Mouse (Mus musculus) ES-E14 (cell line): Measurements from ENCODE around the gene Asb11.

ENCODE experiments used
- CHD2 ChIP-seq: IDR thresholded peaks from 2 replicates; pipeline ENCODE4 v1.6.1; 2014; ENCODE audit warnings: mild to moderate bottlenecking, low read depth, low read length, inconsistent platforms
- HCFC1 ChIP-seq: IDR thresholded peaks from 2 replicates; pipeline ENCODE4 v1.6.1; 2012; ENCODE audit warnings: low read length, inconsistent platforms, borderline replicate concordance; ENCODE audit not compliant: insufficient read depth
- MAFK ChIP-seq: IDR thresholded peaks from 2 replicates; pipeline ENCODE4 v1.6.1; 2014; ENCODE audit warnings: mild to moderate bottlenecking, low read depth, low read length, inconsistent platforms; ENCODE audit not compliant: insufficient read depth
- ZNF384 ChIP-seq: IDR thresholded peaks from 2 replicates; pipeline ENCODE4 v1.6.1; 2012; ENCODE audit warnings: low read depth, low read length, inconsistent platforms

DNA sequence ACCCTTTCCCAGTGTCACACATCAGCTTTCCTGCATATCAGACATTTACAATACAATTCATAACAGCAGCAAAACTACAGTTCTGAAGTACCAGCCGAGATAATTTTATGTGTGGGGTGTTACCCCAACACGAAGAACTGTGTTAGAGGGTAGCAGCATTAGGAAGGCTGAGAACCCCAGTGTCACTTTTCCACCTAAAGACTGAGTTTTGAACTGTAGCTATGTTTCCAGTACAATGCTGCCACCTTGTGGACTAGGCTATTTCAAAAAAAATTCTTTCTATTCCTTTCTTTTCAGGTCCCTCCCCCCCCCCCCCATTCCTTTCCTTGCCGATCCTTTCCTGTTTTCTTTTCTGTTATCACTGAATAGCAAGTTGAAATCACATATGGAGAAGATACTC is 12.4 kb downstream of the Asb11 start:
- TF ChIP-seq MAFK (no peak), ZNF384 (no peak), HCFC1 (no peak), CHD2 (no peak)
